Mouse (Mus musculus): ENCODE measurements around the gene 4930402F06Rik. TPM values are rescaled to one million over a fixed set of nuclear protein-coding genes. Genes with fewer than 3 reads are reported as not detected.

Gene 4930402F06Rik
- total RNA-seq, 2 experiments from 2014 or later: not detected

Other genes starting within 250 kb of the 4930402F06Rik start
- 100 to 1,000 TPM; 117 to 136 TPM for gene Rab14, start 196.1 kb downstream of the 4930402F06Rik start, total RNA-seq (2021)
- 100 to 1,000 TPM; 860 to 960 TPM for gene Gsn, start 140.8 kb downstream of the 4930402F06Rik start, total RNA-seq (2021)
- 10 to 100 TPM; 64.4 to 68.1 TPM for gene Stom, start 60.2 kb downstream of the 4930402F06Rik start, total RNA-seq (2021)
- not detected for gene 4930568D16Rik, start 29.4 kb downstream of the 4930402F06Rik start, total RNA-seq (2021)
- 10 to 100 TPM; 20.4 to 23.7 TPM for gene Ggta1, start 66.1 kb upstream of the 4930402F06Rik start, total RNA-seq (2021)
- 10 to 100 TPM; 46.0 to 52.1 TPM for gene Dab2ip, start 161.1 kb upstream of the 4930402F06Rik start, total RNA-seq (2021)

All from heart, postnatal 25 days (tissue).